Mouse (Mus musculus) G1E (cell line): ENCODE measurements at regions not wholly inside any gene's neighbourhood (a gene's known extent, or its start where the extent isn't known, plus 50 kb on each side); places are given as distances from the start of the nearest gene placed in this dataset.

Experiments
- CTCF ChIP-seq: IDR thresholded peaks from 2 replicates; pipeline ENCODE4 v1.5.1; 2012; ENCODE audit warnings: low read depth, low read length, inconsistent platforms, mixed read lengths
- GATA1 ChIP-seq: IDR thresholded peaks from 2 replicates; pipeline ENCODE4 v1.6.1; 2012; ENCODE audit warnings: borderline replicate concordance, low read length, inconsistent platforms, mixed read lengths
- POLR2AphosphoS5 ChIP-seq: IDR thresholded peaks from 2 replicates; pipeline ENCODE4 v1.6.1; 2012; ENCODE audit warnings: low read depth, low read length, inconsistent platforms; ENCODE audit not compliant: insufficient replicate concordance
- TAL1 ChIP-seq: conservative IDR thresholded peaks from 2 replicates; pipeline ENCODE4 v1.6.1; 2012; ENCODE audit warnings: low read depth, low read length, inconsistent platforms, mixed read lengths

- no peak for TF ChIP-seq CTCF
- TF ChIP-seq GATA1: no peak
- no peak for TF ChIP-seq POLR2AphosphoS5
- no peak for TF ChIP-seq TAL1
Measured at GRCm38 (mm10) chr13:52129466-52129865, 283.0 kb downstream of the Gadd45g start.
